Mouse (Mus musculus): ENCODE results near the gene Car10.

GRCm38 (mm10) chr11:93373697-93374354 is 276.0 kb downstream of the Car10 start:
- TF ChIP-seq POLR2A (IDR thresholded peaks at IDR 0.05; ENCODE audit: low read depth, low read length) (no peak), CTCF (IDR thresholded peaks at IDR 0.05; ENCODE audit: extremely low read depth, insufficient read length, insufficient replicate concordance, low read depth, low read length) (no peak)

Measured in small intestine, adult 2 months (tissue).